Mouse (Mus musculus) olfactory bulb, adult 2 months (tissue): Measurements from ENCODE around the gene Fam110c.

ENCODE experiments used
- CTCF ChIP-seq: fragments of 200-500 bp; IDR thresholded peaks from 2 replicates; pipeline ENCODE4 v1.5.1; 2012; ENCODE audit warnings: low read depth, mild to moderate bottlenecking, low read length, moderate library complexity; ENCODE audit not compliant: insufficient read depth
- POLR2A ChIP-seq: fragments of 200-500 bp; IDR thresholded peaks from 2 replicates; pipeline ENCODE4 v1.6.1; 2012; ENCODE audit warnings: mild to moderate bottlenecking, low read depth, low read length, moderate library complexity; ENCODE audit not compliant: insufficient read depth

- TF ChIP-seq CTCF, result no peak
- TF ChIP-seq POLR2A, result no peak
These were observed 46.9 kb downstream of the Fam110c start for GRCm38 (mm10) chr12:31120535-31120934.
